Mouse (Mus musculus): ENCODE data around the gene Kbtbd8. TPM values are rescaled to one million over a fixed set of nuclear protein-coding genes. Genes with fewer than 3 reads are reported as not detected.

The Kbtbd8 gene
- polyA plus RNA-seq, 1 experiment from 2014 or later, result 4.2 TPM

DNA sequence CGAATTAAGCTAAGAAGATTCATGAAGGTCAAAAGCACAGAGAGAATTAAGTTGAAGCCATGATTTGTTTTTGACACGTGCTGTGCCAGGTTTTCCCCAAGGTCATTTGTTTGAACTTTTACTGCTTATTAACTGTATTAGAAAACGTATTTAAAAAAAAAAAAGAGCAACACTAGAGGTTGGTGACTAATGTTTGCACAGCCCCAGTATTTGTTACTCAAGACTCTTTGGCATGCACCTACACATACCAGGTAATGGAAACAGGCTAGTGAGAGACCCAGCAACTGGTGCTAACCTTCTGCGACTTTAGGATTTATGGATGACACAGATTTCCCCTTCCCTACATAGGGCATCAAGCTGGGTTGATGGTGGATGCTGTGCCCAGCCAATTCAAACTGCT is 46.9 kb downstream of the Kbtbd8 start:
- H3K9me3 ChIP-seq (ENCODE audit: control insufficient read depth, low read length), result no peaks in the 10 kb centered on the region
- ATAC-seq (ENCODE audit: low FRiP score, low TSS enrichment), result no peak
- WGBS, result 48% methylated on average over 4 of the region's 4 CpGs
- H3K4me1 ChIP-seq (ENCODE audit: control insufficient read depth, insufficient read depth, low read length), result no peaks in the 10 kb centered on the region
- H3K9ac ChIP-seq (ENCODE audit: low read depth, low read length), result no peak overlapping the region
- no peaks in the 10 kb centered on the region for H3K27me3 ChIP-seq (ENCODE audit: control insufficient read depth, insufficient read depth, low read length)
- no peaks in the 10 kb centered on the region for H3K36me3 ChIP-seq (ENCODE audit: control insufficient read depth, insufficient read depth, low read length)
- H3K27ac ChIP-seq (ENCODE audit: low read depth, low read length), result no peak overlapping the region
- H3K4me3 ChIP-seq (ENCODE audit: low read length), result no peak overlapping the region
- H3K4me2 ChIP-seq (replicated peaks; ENCODE audit: low read depth, low read length), result no peak overlapping the region

DNA sequence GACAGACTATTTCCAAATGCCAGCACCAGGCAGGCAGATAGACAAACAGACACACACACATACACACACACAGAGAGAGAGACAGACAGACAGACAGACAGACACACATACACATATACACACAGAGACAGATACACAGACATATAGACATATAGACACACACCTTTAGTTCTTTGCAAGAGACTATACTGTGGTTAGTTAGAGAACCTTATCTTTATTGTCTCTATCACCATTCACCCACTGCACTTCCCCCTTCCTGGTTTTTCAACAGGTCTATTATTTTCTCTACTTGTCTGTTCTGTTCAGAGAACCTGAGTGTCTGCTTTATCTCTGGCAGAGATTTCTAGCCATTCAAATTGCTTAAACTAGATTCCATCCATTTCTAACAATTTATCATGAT is 48.6 kb downstream of the Kbtbd8 start:
- Histone ChIP-seq H3K9ac (ENCODE audit: low read depth, low read length) (no peak overlapping the region), H3K4me2 (replicated peaks; ENCODE audit: low read depth, low read length) (no peak overlapping the region), H3K4me3 (ENCODE audit: low read length) (no peak overlapping the region), H3K27ac (ENCODE audit: low read depth, low read length) (no peak overlapping the region), H3K9me3 (ENCODE audit: control insufficient read depth, low read length) (no peaks in the 10 kb centered on the region), H3K27me3 (ENCODE audit: control insufficient read depth, insufficient read depth, low read length) (no peaks in the 10 kb centered on the region), H3K36me3 (ENCODE audit: control insufficient read depth, insufficient read depth, low read length) (no peaks in the 10 kb centered on the region), H3K4me1 (ENCODE audit: control insufficient read depth, insufficient read depth, low read length) (no peaks in the 10 kb centered on the region)
- no peak for ATAC-seq (ENCODE audit: low FRiP score, low TSS enrichment)

DNA sequence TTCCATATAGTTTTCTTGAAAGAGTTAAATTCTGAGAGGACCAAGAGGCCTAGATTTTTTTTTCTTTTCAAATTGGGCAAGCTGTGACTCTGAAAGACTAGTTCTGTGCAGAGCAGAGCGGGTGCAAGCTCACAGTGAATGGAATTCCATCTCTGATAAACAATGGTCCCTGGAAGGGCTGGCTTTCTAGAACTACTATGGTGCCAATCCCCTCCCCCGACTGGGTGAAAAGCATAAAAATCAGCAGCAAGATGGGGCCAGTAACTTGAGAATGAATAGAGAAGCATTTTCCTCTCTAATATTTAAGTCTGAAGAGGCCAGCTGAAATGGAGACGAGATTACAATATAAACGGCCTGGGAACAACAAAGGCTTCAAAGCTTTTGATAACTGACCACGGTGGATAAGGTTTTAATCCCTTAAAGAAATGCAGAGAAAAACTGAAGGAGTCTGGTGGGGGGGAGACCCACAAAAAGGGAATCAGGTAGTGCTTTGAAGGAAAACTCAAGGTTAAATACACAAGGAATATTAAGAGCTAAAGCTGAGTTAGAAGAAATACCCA is 50.7 kb downstream of the Kbtbd8 start:
- Histone ChIP-seq H3K4me3 (ENCODE audit: low read length) (no peak overlapping the region), H3K36me3 (ENCODE audit: control insufficient read depth, insufficient read depth, low read length) (no peaks in the 10 kb centered on the region), H3K4me1 (ENCODE audit: control insufficient read depth, insufficient read depth, low read length) (no peaks in the 10 kb centered on the region), H3K27ac (ENCODE audit: low read depth, low read length) (no peak overlapping the region), H3K4me2 (replicated peaks; ENCODE audit: low read depth, low read length) (no peak overlapping the region), H3K27me3 (ENCODE audit: control insufficient read depth, insufficient read depth, low read length) (no peaks in the 10 kb centered on the region), H3K9me3 (ENCODE audit: control insufficient read depth, low read length) (no peaks in the 10 kb centered on the region), H3K9ac (ENCODE audit: low read depth, low read length) (no peak overlapping the region)
- no peak for ATAC-seq (ENCODE audit: low FRiP score, low TSS enrichment)
- WGBS, result 55% methylated on average over 5 of the region's 5 CpGs

DNA sequence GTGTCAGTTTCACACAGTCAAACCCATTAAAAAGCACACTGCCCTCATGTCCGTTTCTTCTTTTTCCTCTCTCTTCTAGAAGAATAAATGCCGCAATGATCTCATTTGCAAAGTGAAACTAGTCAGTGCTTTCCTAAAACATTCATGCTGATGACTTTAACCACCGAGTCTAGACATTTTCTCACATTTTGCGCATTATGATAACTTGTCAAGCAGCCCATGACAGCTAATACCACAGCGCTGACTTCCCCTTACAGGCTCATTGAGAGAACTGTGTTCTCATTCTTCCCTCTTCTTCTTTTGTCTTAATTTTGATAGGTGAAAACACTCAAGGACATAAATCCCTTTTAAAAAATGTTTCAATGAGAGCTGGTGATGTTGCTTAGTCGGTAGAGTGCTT is 52.4 kb downstream of the Kbtbd8 start:
- no peak for ATAC-seq (ENCODE audit: low FRiP score, low TSS enrichment)
- H3K4me1 ChIP-seq (ENCODE audit: control insufficient read depth, insufficient read depth, low read length), result no peaks in the 10 kb centered on the region
- 83% methylated on average over 6 of the region's 6 CpGs for WGBS
- no peak overlapping the region for H3K4me3 ChIP-seq (ENCODE audit: low read length)
- no peaks in the 10 kb centered on the region for H3K27me3 ChIP-seq (ENCODE audit: control insufficient read depth, insufficient read depth, low read length)
- no peaks in the 10 kb centered on the region for H3K36me3 ChIP-seq (ENCODE audit: control insufficient read depth, insufficient read depth, low read length)
- no peak overlapping the region for H3K27ac ChIP-seq (ENCODE audit: low read depth, low read length)
- H3K9ac ChIP-seq (ENCODE audit: low read depth, low read length), result no peak overlapping the region
- H3K4me2 ChIP-seq (replicated peaks; ENCODE audit: low read depth, low read length), result no peak overlapping the region
- H3K9me3 ChIP-seq (ENCODE audit: control insufficient read depth, low read length), result no peaks in the 10 kb centered on the region

DNA sequence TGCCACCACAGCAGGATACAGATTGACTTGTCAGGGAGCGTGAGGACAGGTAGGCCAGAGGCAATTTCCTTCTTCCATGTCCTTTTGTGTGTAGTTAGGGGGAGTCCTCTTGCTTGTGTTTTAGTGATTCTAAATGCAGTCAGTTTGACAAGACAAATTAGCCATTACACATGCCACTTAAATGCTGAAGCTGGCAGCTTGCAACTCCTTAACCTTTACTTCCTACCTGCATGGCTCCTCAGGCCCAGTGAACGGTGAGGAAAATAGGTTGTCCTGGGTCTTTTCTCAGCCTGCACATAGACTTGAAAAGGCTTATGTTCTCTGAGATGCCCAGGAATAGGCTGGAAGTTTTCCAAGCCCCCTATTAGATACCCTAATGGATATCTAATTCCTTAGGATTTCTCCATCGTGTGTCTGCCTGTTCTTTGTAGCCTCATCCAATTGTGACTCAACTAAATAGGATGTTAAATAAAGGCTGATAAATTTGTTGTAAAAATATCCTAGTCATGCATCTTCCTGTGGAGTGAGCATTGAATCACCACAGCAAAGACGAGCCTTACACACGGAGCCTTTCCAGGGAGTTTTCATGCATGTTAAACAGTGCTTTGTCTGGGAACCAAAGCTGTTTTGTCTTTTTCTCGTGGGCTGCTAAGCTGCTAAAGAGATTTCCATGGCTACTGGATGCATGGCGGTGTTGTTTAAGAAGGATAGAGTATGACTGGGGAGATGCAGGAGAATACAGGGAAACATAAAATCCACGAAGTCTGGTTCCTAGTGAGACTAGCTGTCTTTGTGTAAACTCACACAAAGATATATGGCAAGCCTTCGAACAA is 57.5 kb downstream of the Kbtbd8 start:
- Histone ChIP-seq H3K9me3 (ENCODE audit: control insufficient read depth, low read length) (no peaks in the 10 kb centered on the region), H3K4me3 (ENCODE audit: low read length) (no peak overlapping the region), H3K9ac (ENCODE audit: low read depth, low read length) (no peak overlapping the region), H3K27ac (ENCODE audit: low read depth, low read length) (no peak overlapping the region), H3K27me3 (ENCODE audit: control insufficient read depth, insufficient read depth, low read length) (no peaks in the 10 kb centered on the region), H3K4me2 (replicated peaks; ENCODE audit: low read depth, low read length) (no peak overlapping the region), H3K4me1 (ENCODE audit: control insufficient read depth, insufficient read depth, low read length) (no peaks in the 10 kb centered on the region), H3K36me3 (ENCODE audit: control insufficient read depth, insufficient read depth, low read length) (no peaks in the 10 kb centered on the region)
- ATAC-seq (ENCODE audit: low FRiP score, low TSS enrichment), result no peak
- WGBS, result 81% methylated on average over 9 of the region's 9 CpGs

Other genes starting within 250 kb of the Kbtbd8 start
- not detected in 2 replicates for gene Gm10234, start 204.9 kb downstream of the Kbtbd8 start, polyA plus RNA-seq (2014; fragmentation: Nextera tagmentation; extraction: Ambion mirVana)